Comparison of ENCODE assay signal across 12 mouse cellular contexts in the genomic region with DNA sequence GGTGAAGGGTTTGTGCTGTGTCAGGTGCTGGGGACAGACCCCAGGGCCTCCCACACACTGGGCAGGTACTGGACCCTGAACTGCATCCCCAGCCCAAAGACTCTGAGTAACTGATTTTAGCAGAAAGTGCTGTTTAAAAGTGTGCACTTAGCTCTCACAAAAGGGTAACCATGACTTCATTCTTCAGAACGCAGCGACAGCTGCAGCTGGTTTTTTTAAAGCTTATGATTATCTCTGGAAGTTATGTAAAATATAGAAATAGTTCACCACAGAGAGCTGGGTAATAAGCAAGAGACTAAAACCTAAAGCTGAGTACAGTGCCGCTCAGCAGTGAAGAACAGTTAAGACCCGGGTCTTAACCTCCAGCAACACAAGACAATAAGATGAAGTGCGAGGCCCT. TPM values are rescaled to one million over a fixed set of nuclear protein-coding genes. Genes with fewer than 3 reads are reported as not detected.
DNase-seq lines count a peak whose midpoint lies in the region; ATAC-seq and TF ChIP-seq lines count a peak whose summit lies in the region.
"Had no signal": no experiment of that assay in that cellular context is flagged by ENCODE, and none has a peak within 500 bp of the region (broad histone marks: within the 10 kb centered on the region; RNA-seq: fewer than 3 reads in every experiment).

No protein-coding gene starts in this region.

- H3K79me3 ChIP-seq in C2C12 (ENCODE audit: low read depth), result peaks cover 78% of the 10 kb centered on the region

- H3ac ChIP-seq in C2C12 (ENCODE audit: control insufficient read depth, insufficient read length, low read depth), result peak overlapping the region; percentile 39

- no peak for TF ChIP-seq POLR2A in heart, adult 2 months (IDR thresholded peaks at IDR 0.05; ENCODE audit: insufficient read depth, low read depth, low read length)

- intact Hi-C loops in heart, adult 2 months (cut with DNase I), result no loop called here
- intact Hi-C loops in left cerebral cortex, postnatal 4 days (cut with DNase I), result loop anchor here (5.0 kb wide), 1 partner anchor 36 kb away; the partner anchor contains the start of gene Spen

- 27% methylated on average over 5 of the region's 5 CpGs for WGBS in heart, adult 2 months
- WGBS in embryonic facial prominence, embryonic 15.5 days, result 33% methylated on average over 5 of the region's 5 CpGs

- H3K27me3 ChIP-seq in heart, adult 2 months (ENCODE audit: control insufficient read depth, insufficient read depth, low read length), result no peaks in the 10 kb centered on the region
- no peaks in the 10 kb centered on the region for H3K27me3 ChIP-seq in C2C12 (ENCODE audit: control insufficient read depth, insufficient read depth, insufficient read length)
- no peaks in the 10 kb centered on the region for H3K27me3 ChIP-seq in embryonic facial prominence, embryonic 15.5 days
- H3K27me3 ChIP-seq: hindbrain, embryonic 15.5 days had no signal

- H3K9me3 ChIP-seq in embryonic facial prominence, embryonic 15.5 days (replicated peaks), result no peaks in the 10 kb centered on the region
- H3K9me3 ChIP-seq: hindbrain, embryonic 15.5 days had no signal

- H3K4me3 ChIP-seq in heart, adult 2 months, result no peak overlapping the region
- no peak overlapping the region for H3K4me3 ChIP-seq in C2C12 (ENCODE audit: insufficient read depth, poor library complexity, severe bottlenecking)
- H3K4me3 ChIP-seq in embryonic facial prominence, embryonic 15.5 days (replicated peaks), result no peak overlapping the region
- H3K4me3 ChIP-seq: hindbrain, embryonic 15.5 days had no signal

- H3K4me1 ChIP-seq in heart, adult 2 months (ENCODE audit: control insufficient read depth, insufficient read depth, low read length), result peaks cover 19% of the 10 kb centered on the region
- H3K4me1 ChIP-seq in embryonic facial prominence, embryonic 15.5 days, result peaks cover 27% of the 10 kb centered on the region

- no peak for TF ChIP-seq EP300 in heart, adult 2 months (IDR thresholded peaks at IDR 0.05; ENCODE audit: insufficient read depth, low read depth, low read length)

- peak overlapping the region; percentile 2; the same call in 1 of the 2 replicates for H3K27ac ChIP-seq in heart, adult 2 months
- H3K27ac ChIP-seq in embryonic facial prominence, embryonic 15.5 days (replicated peaks), result peak overlapping the region; percentile 75
- H3K27ac ChIP-seq: hindbrain, embryonic 15.5 days had no signal

- H3K9ac ChIP-seq in heart, adult 2 months (ENCODE audit: low read depth, low read length), result no peak overlapping the region
- no peak overlapping the region for H3K9ac ChIP-seq in embryonic facial prominence, embryonic 15.5 days
- H3K9ac ChIP-seq: hindbrain, embryonic 15.5 days had no signal

- ATAC-seq in embryonic facial prominence, embryonic 15.5 days (ENCODE audit: insufficient number of reproducible peaks, low FRiP score, low TSS enrichment, low read depth), result no peak
- no peak for ATAC-seq in inflammation-experienced regulatory T-cells, adult 6 months

- no peaks in the 10 kb centered on the region for H3K36me3 ChIP-seq in heart, adult 2 months (ENCODE audit: control insufficient read depth, insufficient read depth, low read length)
- H3K36me3 ChIP-seq in C2C12 (ENCODE audit: control insufficient read depth, insufficient read depth), result peaks cover 9% of the 10 kb centered on the region
- no peaks in the 10 kb centered on the region for H3K36me3 ChIP-seq in embryonic facial prominence, embryonic 15.5 days
- H3K36me3 ChIP-seq: hindbrain, embryonic 15.5 days had no signal

- H3K79me2 ChIP-seq in heart, adult 2 months (replicated peaks; ENCODE audit: control insufficient read depth, insufficient read depth, low read length), result peaks cover 20% of the 10 kb centered on the region
- H3K79me2 ChIP-seq in C2C12 (ENCODE audit: control insufficient read depth, insufficient read depth), result peaks cover 97% of the 10 kb centered on the region

- no peak for DNase-seq in heart, adult 2 months
- DNase-seq in heart, adult 11 months, result no peak
- peak; percentile 28 for DNase-seq in left cerebral cortex, adult 11 months (ENCODE audit: low spot score)
- DNase-seq in left cerebral cortex, postnatal 4 days, result no peak
- DNase-seq in cerebellum, postnatal 36 days, result no peak
- DNase-seq: cerebellum, adult 11-12 months; gastrocnemius, postnatal 14 days; lung, postnatal 10 days had no signal

- H3K4me2 ChIP-seq in embryonic facial prominence, embryonic 15.5 days (replicated peaks), result no peak overlapping the region
- H3K4me2 ChIP-seq: hindbrain, embryonic 15.5 days had no signal

- TF ChIP-seq CTCF in heart, adult 2 months (IDR thresholded peaks at IDR 0.05), result no peak
- TF ChIP-seq CTCF in C2C12 (IDR thresholded peaks at IDR 0.05; ENCODE audit: control insufficient read depth, insufficient read depth, insufficient read length), result no peak

TF ChIP-seq in C2C12, 6 proteins besides CTCF, POLR2A, EP300 and RAD21:
- TF ChIP-seq MYOG (IDR thresholded peaks at IDR 0.05; ENCODE audit: control insufficient read depth, extremely low read depth, insufficient read length), result no peak
- no peak for TF ChIP-seq USF1 (IDR thresholded peaks at IDR 0.05; ENCODE audit: low read depth)
- no peak for TF ChIP-seq CEBPB (IDR thresholded peaks at IDR 0.05; ENCODE audit: low read depth)
- no peak for TF ChIP-seq MAX (IDR thresholded peaks at IDR 0.05)
- TF ChIP-seq MYOD1 (IDR thresholded peaks at IDR 0.05; ENCODE audit: control insufficient read depth, insufficient read length, low read depth), result peak; percentile 70
- no peak for TF ChIP-seq FOSL1 (IDR thresholded peaks at IDR 0.05; ENCODE audit: insufficient read depth, low read length, poor library complexity, severe bottlenecking)

RNA-seq across cellular contexts. Expression of gene Spen, which starts 37.3 kb away (rescaled TPM):
- total RNA-seq in heart, adult 2 months (2021), result 10 to 100 TPM; 28.0 to 28.9 TPM
- 10.7 and 11.5 TPM in 2 replicates for polyA plus RNA-seq in heart, adult 2 months (2012; rRNA removed)
- total RNA-seq in left cerebral cortex, postnatal 4 days (2021), result 10 to 100 TPM; 80.6 to 86.1 TPM
- 12.1 TPM for polyA plus RNA-seq in C2C12 (2012; fragmentation: generic; extraction: Trizol)
- 10.8 and 10.9 TPM in 2 replicates for polyA plus RNA-seq in embryonic facial prominence, embryonic 15.5 days (2015; fragmentation: Nextera tagmentation; extraction: Ambion mirVana)
- polyA plus RNA-seq in inflammation-experienced regulatory T-cells, adult 6 months (2017; shearing (Covaris generic)), result 10 to 100 TPM in 2 of 3 experiments, 1 to 10 TPM in 1; 8.6 to 17.1 (median 14.3) TPM

RNA-seq across cellular contexts. Expression of gene Zbtb17, which starts 56.6 kb away (rescaled TPM):
- 10 to 100 TPM; 22.9 to 26.4 TPM for total RNA-seq in heart, adult 2 months (2021)
- 23.3 and 29.9 TPM in 2 replicates for polyA plus RNA-seq in heart, adult 2 months (2012; rRNA removed)
- total RNA-seq in left cerebral cortex, postnatal 4 days (2021), result 10 to 100 TPM; 32.7 to 35.3 TPM
- 30.3 TPM for polyA plus RNA-seq in C2C12 (2012; fragmentation: generic; extraction: Trizol)
- 34.0 and 35.1 TPM in 2 replicates for polyA plus RNA-seq in embryonic facial prominence, embryonic 15.5 days (2015; fragmentation: Nextera tagmentation; extraction: Ambion mirVana)
- 10 to 100 TPM; 12.6 to 16.9 (median 14.1) TPM for polyA plus RNA-seq in inflammation-experienced regulatory T-cells, adult 6 months (2017; shearing (Covaris generic))
